Mouse (Mus musculus) C3H10T1/2 (cell line): ENCODE measurements around the gene Mup13. TPM values are rescaled to one million over a fixed set of nuclear protein-coding genes. Genes with fewer than 3 reads are reported as not detected.

Source experiments
- polyA plus RNA-seq, 2 experiments: library from polyadenylated mRNA; unstranded; fragments of >200 nt; fragmentation: generic; extraction: Trizol; gene quantifications; one replicate each; pipeline ENCODE4 v1.2.1; 2012; ENCODE audit warnings: missing spikeins in 2 of 2

Mup13 gene
- not detected for polyA plus RNA-seq

GRCm38 (mm10) chr4:61228186-61228585 is at the start of gene Mup13:
Mup13 (minus strand) TSS chr4:61228286.

Other genes starting within 250 kb of the Mup13 start
- gene Mup14, start 75.7 kb upstream of the Mup13 start, polyA plus RNA-seq: not detected
- gene Mup15, start 211.5 kb upstream of the Mup13 start, polyA plus RNA-seq: not detected